Mouse (Mus musculus): ENCODE measurements around the gene Pigo.
A peak's percentile ranks its signal among the peaks of the same experiment; 100 is the strongest.

Gene Pigo

GRCm38 (mm10) chr4:43037860-43038566 is 12.4 kb upstream of the Pigo start:
- DNase-seq (ENCODE audit: extremely low spot score, low spot score): no peak

GRCm38 (mm10) chr4:43036356-43036755 is 10.7 kb upstream of the Pigo start:
- DNase-seq (ENCODE audit: extremely low spot score, low spot score): no peak

GRCm38 (mm10) chr4:43035851-43036250 is 10.2 kb upstream of the Pigo start:
- DNase-seq (ENCODE audit: extremely low spot score, low spot score): no peak

GRCm38 (mm10) chr4:43033481-43033880 is 7.9 kb upstream of the Pigo start:
- DNase-seq (ENCODE audit: extremely low spot score, low spot score): no peak

GRCm38 (mm10) chr4:43032501-43032900 is 6.9 kb upstream of the Pigo start:
- DNase-seq (ENCODE audit: extremely low spot score, low spot score): no peak

GRCm38 (mm10) chr4:43031237-43031995 is 5.8 kb upstream of the Pigo start, which contains the start of gene Stoml2:
TSS of gene Stoml2 (minus strand) at chr4:43031710.
- DNase-seq (ENCODE audit: extremely low spot score, low spot score): peak; percentile 91

GRCm38 (mm10) chr4:43030780-43031230 is 5.2 kb upstream of the Pigo start:
- no peak for DNase-seq (ENCODE audit: extremely low spot score, low spot score)

- DNase-seq (ENCODE audit: extremely low spot score, low spot score): no peak
These were observed 4.7 kb upstream of the Pigo start for GRCm38 (mm10) chr4:43030352-43030751.

GRCm38 (mm10) chr4:43029749-43030148 is 4.1 kb upstream of the Pigo start:
- no peak for DNase-seq (ENCODE audit: extremely low spot score, low spot score)

GRCm38 (mm10) chr4:43029121-43029520 is 3.5 kb upstream of the Pigo start:
- DNase-seq (ENCODE audit: extremely low spot score, low spot score): no peak

- no peak for DNase-seq (ENCODE audit: extremely low spot score, low spot score)
These were observed 946 bp downstream of the Pigo start for GRCm38 (mm10) chr4:43024673-43025072.

- no peak for DNase-seq (ENCODE audit: extremely low spot score, low spot score)
These were observed 4.3 kb downstream of the Pigo start for GRCm38 (mm10) chr4:43021341-43021740.

GRCm38 (mm10) chr4:43020876-43021275 is 4.7 kb downstream of the Pigo start:
- DNase-seq (ENCODE audit: extremely low spot score, low spot score): no peak

- no peak for DNase-seq (ENCODE audit: extremely low spot score, low spot score)
These were observed 5.8 kb downstream of the Pigo start for GRCm38 (mm10) chr4:43019641-43020465.

- no peak for DNase-seq (ENCODE audit: extremely low spot score, low spot score)
These were observed 6.4 kb downstream of the Pigo start for GRCm38 (mm10) chr4:43019176-43019575.

GRCm38 (mm10) chr4:43018156-43018555 is 7.5 kb downstream of the Pigo start:
- no peak for DNase-seq (ENCODE audit: extremely low spot score, low spot score)

- DNase-seq (ENCODE audit: extremely low spot score, low spot score): no peak
These were observed 13.5 kb downstream of the Pigo start for GRCm38 (mm10) chr4:43012091-43012490.

- DNase-seq (ENCODE audit: extremely low spot score, low spot score): peak; percentile 87
These were observed 15.2 kb downstream of the Pigo start, which contains the start of gene Fancg for GRCm38 (mm10) chr4:43010161-43011038. TSS of gene Fancg (minus strand) at chr4:43010506.

GRCm38 (mm10) chr4:43005765-43006164 is 19.9 kb downstream of the Pigo start:
- DNase-seq (ENCODE audit: extremely low spot score, low spot score): no peak

GRCm38 (mm10) chr4:43004951-43005350 is 20.7 kb downstream of the Pigo start:
- no peak for DNase-seq (ENCODE audit: extremely low spot score, low spot score)

Data from neural tube, embryonic 10.5 days (tissue).